Mouse (Mus musculus): ENCODE measurements around the gene Pip5kl1. TPM values are rescaled to one million over a fixed set of nuclear protein-coding genes. Genes with fewer than 3 reads are reported as not detected.

Pip5kl1 gene
- total and polyA plus RNA-seq, 3 experiments: 0.13 to 0.71 TPM; not detected in 1

GRCm38 (mm10) chr2:32551236-32551635, 23.4 kb upstream of the Pip5kl1 start:
- TF ChIP-seq CTCF (IDR thresholded peaks at IDR 0.05; ENCODE audit: low read depth, low read length) (no peak), POLR2AphosphoS5 (IDR thresholded peaks at IDR 0.05; ENCODE audit: insufficient replicate concordance, low read depth, low read length) (no peak), GATA2 (IDR thresholded peaks at IDR 0.05; ENCODE audit: borderline replicate concordance, low read depth, low read length) (no peak), TAL1 (conservative IDR thresholded peaks at IDR 0.05; ENCODE audit: low read depth, low read length) (no peak), GATA1 (IDR thresholded peaks at IDR 0.05; ENCODE audit: borderline replicate concordance, low read length) (no peak)
- no peak overlapping the region for H3K4me3 ChIP-seq (ENCODE audit: low read depth, low read length)
- peaks cover 15% of the 10 kb centered on the region; the same call in 1 of the 2 replicates for H3K27me3 ChIP-seq (ENCODE audit: insufficient read depth, low read length)
- H3K4me1 ChIP-seq (ENCODE audit: insufficient read depth, low read depth, low read length): peaks cover 28% of the 10 kb centered on the region
- H3K9me3 ChIP-seq (replicated peaks): no peaks in the 10 kb centered on the region
- H3K36me3 ChIP-seq (replicated peaks): peaks cover 78% of the 10 kb centered on the region
- DNase-seq (ENCODE audit: low spot score) (no peak), ATAC-seq (ENCODE audit: extremely low read depth, insufficient number of reproducible peaks, low FRiP score, poor library complexity, severe bottlenecking) (no peak)

GRCm38 (mm10) chr2:32553592-32554148, 20.9 kb upstream of the Pip5kl1 start:
- DNase-seq (ENCODE audit: low spot score) (no peak), ATAC-seq (ENCODE audit: extremely low read depth, insufficient number of reproducible peaks, low FRiP score, poor library complexity, severe bottlenecking) (no peak)
- H3K4me1 ChIP-seq (ENCODE audit: insufficient read depth, low read depth, low read length): peaks cover 34% of the 10 kb centered on the region
- H3K9me3 ChIP-seq (replicated peaks): no peaks in the 10 kb centered on the region
- no peak for TF ChIP-seq TAL1 (conservative IDR thresholded peaks at IDR 0.05; ENCODE audit: low read depth, low read length)
- TF ChIP-seq GATA2 (IDR thresholded peaks at IDR 0.05; ENCODE audit: borderline replicate concordance, low read depth, low read length): no peak
- TF ChIP-seq POLR2AphosphoS5 (IDR thresholded peaks at IDR 0.05; ENCODE audit: insufficient replicate concordance, low read depth, low read length): no peak
- no peak for TF ChIP-seq CTCF (IDR thresholded peaks at IDR 0.05; ENCODE audit: low read depth, low read length)
- TF ChIP-seq GATA1 (IDR thresholded peaks at IDR 0.05; ENCODE audit: borderline replicate concordance, low read length): no peak
- peaks cover 21% of the 10 kb centered on the region; the same call in 1 of the 2 replicates for H3K27me3 ChIP-seq (ENCODE audit: insufficient read depth, low read length)
- H3K36me3 ChIP-seq (replicated peaks): peaks cover 80% of the 10 kb centered on the region
- no peak overlapping the region for H3K4me3 ChIP-seq (ENCODE audit: low read depth, low read length)

DNA sequence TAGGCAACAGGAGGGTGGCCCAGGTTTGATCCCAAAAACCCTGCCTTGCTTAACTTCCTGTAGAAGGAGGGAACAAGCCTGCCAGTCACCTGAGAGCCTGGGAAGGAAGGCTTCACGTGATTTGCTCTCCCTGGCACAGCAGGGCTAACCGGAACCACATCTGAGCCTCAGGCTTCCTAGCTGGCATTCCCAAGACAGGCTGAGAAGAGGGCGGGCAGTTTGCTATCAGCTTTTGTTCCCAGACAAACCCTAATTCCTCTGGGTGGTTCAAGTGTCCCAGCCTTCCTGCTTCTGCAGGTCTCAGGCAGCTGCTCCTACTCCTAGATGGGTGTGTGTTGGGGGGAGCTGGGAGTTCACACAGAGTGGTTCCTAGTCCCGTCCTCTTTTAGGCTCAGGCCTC, 19.1 kb upstream of the Pip5kl1 start:
- Histone ChIP-seq H3K4me1 (ENCODE audit: insufficient read depth, low read depth, low read length) (peaks cover 38% of the 10 kb centered on the region), H3K4me3 (ENCODE audit: low read depth, low read length) (no peak overlapping the region), H3K36me3 (replicated peaks) (peaks cover 80% of the 10 kb centered on the region), H3K27me3 (ENCODE audit: insufficient read depth, low read length) (peaks cover 16% of the 10 kb centered on the region; the same call in 1 of the 2 replicates), H3K9me3 (replicated peaks) (no peaks in the 10 kb centered on the region)
- DNase-seq (ENCODE audit: low spot score) (no peak), ATAC-seq (ENCODE audit: extremely low read depth, insufficient number of reproducible peaks, low FRiP score, poor library complexity, severe bottlenecking) (no peak)
- TF ChIP-seq GATA1 (IDR thresholded peaks at IDR 0.05; ENCODE audit: borderline replicate concordance, low read length): no peak
- TF ChIP-seq POLR2AphosphoS5 (IDR thresholded peaks at IDR 0.05; ENCODE audit: insufficient replicate concordance, low read depth, low read length): no peak
- no peak for TF ChIP-seq GATA2 (IDR thresholded peaks at IDR 0.05; ENCODE audit: borderline replicate concordance, low read depth, low read length)
- no peak for TF ChIP-seq CTCF (IDR thresholded peaks at IDR 0.05; ENCODE audit: low read depth, low read length)
- TF ChIP-seq TAL1 (conservative IDR thresholded peaks at IDR 0.05; ENCODE audit: low read depth, low read length): no peak

DNA sequence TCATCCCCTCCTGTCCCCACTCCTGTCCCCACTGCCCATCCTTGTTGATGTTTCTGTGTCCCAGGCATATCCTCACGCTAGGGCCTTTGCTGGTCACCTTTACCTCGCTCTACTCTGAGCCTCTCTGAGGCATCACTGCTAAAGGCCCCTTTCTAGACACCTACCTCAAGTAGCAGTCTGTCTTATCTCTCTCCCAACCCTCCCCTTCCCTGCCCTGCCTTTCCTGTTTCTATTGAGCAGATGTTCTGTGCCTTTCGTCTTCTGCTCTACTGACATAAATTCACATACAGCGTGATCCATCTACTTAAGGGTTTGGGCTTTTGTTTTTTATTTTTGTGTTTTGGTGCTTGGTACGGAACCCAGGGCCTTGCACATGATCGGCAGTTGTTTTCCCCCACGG, 18.6 kb upstream of the Pip5kl1 start:
- TF ChIP-seq TAL1 (conservative IDR thresholded peaks at IDR 0.05; ENCODE audit: low read depth, low read length) (no peak), GATA1 (IDR thresholded peaks at IDR 0.05; ENCODE audit: borderline replicate concordance, low read length) (no peak), POLR2AphosphoS5 (IDR thresholded peaks at IDR 0.05; ENCODE audit: insufficient replicate concordance, low read depth, low read length) (no peak), CTCF (IDR thresholded peaks at IDR 0.05; ENCODE audit: low read depth, low read length) (no peak), GATA2 (IDR thresholded peaks at IDR 0.05; ENCODE audit: borderline replicate concordance, low read depth, low read length) (no peak)
- Histone ChIP-seq H3K9me3 (replicated peaks) (no peaks in the 10 kb centered on the region), H3K27me3 (ENCODE audit: insufficient read depth, low read length) (peaks cover 13% of the 10 kb centered on the region; the same call in 1 of the 2 replicates), H3K4me3 (ENCODE audit: low read depth, low read length) (no peak overlapping the region), H3K4me1 (ENCODE audit: insufficient read depth, low read depth, low read length) (peaks cover 40% of the 10 kb centered on the region), H3K36me3 (replicated peaks) (peaks cover 82% of the 10 kb centered on the region)
- DNase-seq (ENCODE audit: low spot score) (no peak), ATAC-seq (ENCODE audit: extremely low read depth, insufficient number of reproducible peaks, low FRiP score, poor library complexity, severe bottlenecking) (no peak)

DNA sequence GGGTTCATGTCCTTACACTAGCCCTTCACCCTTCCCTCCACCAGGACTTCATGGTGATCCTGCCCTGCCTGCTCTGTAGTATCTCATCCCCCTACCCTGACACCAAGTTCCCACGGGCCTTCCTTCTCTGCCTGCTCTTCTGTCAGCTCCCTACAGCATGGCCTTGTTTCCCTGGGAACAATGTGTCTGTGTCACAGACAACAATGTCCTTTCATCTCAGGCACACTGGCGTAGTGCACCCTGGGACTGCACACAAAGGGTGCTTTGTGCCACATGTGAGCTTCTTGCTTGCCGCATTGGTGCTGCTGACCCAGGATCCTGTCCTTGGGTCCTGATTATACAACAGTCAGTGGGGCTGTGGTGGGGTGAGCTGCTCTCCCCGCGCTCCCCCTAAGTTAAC, 15.0 kb upstream of the Pip5kl1 start:
- Histone ChIP-seq H3K4me3 (ENCODE audit: low read depth, low read length) (no peak overlapping the region), H3K9me3 (replicated peaks) (no peaks in the 10 kb centered on the region), H3K4me1 (ENCODE audit: insufficient read depth, low read depth, low read length) (peaks cover 31% of the 10 kb centered on the region), H3K27me3 (ENCODE audit: insufficient read depth, low read length) (peaks cover 6% of the 10 kb centered on the region; the same call in 1 of the 2 replicates), H3K36me3 (replicated peaks) (peaks cover 89% of the 10 kb centered on the region)
- TF ChIP-seq CTCF (IDR thresholded peaks at IDR 0.05; ENCODE audit: low read depth, low read length): no peak
- no peak for TF ChIP-seq POLR2AphosphoS5 (IDR thresholded peaks at IDR 0.05; ENCODE audit: insufficient replicate concordance, low read depth, low read length)
- no peak for TF ChIP-seq TAL1 (conservative IDR thresholded peaks at IDR 0.05; ENCODE audit: low read depth, low read length)
- TF ChIP-seq GATA1 (IDR thresholded peaks at IDR 0.05; ENCODE audit: borderline replicate concordance, low read length): no peak
- no peak for TF ChIP-seq GATA2 (IDR thresholded peaks at IDR 0.05; ENCODE audit: borderline replicate concordance, low read depth, low read length)
- no peak for DNase-seq (ENCODE audit: low spot score)
- no peak for ATAC-seq (ENCODE audit: extremely low read depth, insufficient number of reproducible peaks, low FRiP score, poor library complexity, severe bottlenecking)

DNA sequence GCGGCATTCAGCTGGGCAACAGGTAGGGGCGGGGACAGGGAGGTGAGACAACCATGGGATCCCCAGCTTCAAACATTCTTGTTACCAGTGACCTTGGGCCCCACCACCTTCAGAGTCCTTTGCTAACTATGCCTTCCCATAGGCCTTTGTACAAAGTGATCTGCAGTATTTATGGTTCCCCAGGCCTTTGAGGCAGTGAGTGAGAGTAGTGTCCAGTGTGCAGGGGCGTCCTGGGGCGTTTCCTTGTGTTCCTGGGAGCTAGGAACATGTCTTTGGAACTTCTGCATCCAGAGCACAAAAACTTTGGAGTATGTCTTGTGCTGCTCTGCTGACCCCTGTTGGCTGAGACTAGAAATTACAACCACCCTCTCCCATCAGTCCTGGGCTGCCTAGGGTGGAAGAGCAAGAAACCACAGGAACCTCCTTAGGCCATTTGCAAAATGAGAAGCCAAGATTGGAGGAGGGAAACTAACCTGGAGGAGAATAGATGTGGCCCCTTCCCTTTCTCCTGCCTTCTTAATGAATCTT, 8.0 kb upstream of the Pip5kl1 start:
- TF ChIP-seq POLR2AphosphoS5 (IDR thresholded peaks at IDR 0.05; ENCODE audit: insufficient replicate concordance, low read depth, low read length): no peak
- TF ChIP-seq GATA2 (IDR thresholded peaks at IDR 0.05; ENCODE audit: borderline replicate concordance, low read depth, low read length): no peak
- TF ChIP-seq TAL1 (conservative IDR thresholded peaks at IDR 0.05; ENCODE audit: low read depth, low read length): no peak
- no peak for TF ChIP-seq GATA1 (IDR thresholded peaks at IDR 0.05; ENCODE audit: borderline replicate concordance, low read length)
- peak; percentile 81 for TF ChIP-seq CTCF (IDR thresholded peaks at IDR 0.05; ENCODE audit: low read depth, low read length)
- H3K4me3 ChIP-seq (ENCODE audit: low read depth, low read length): no peak overlapping the region
- ATAC-seq (ENCODE audit: extremely low read depth, insufficient number of reproducible peaks, low FRiP score, poor library complexity, severe bottlenecking): no peak
- H3K9me3 ChIP-seq (replicated peaks): no peaks in the 10 kb centered on the region
- H3K36me3 ChIP-seq (replicated peaks): peaks cover 73% of the 10 kb centered on the region
- peaks cover 24% of the 10 kb centered on the region for H3K4me1 ChIP-seq (ENCODE audit: insufficient read depth, low read depth, low read length)
- no peaks in the 10 kb centered on the region for H3K27me3 ChIP-seq (ENCODE audit: insufficient read depth, low read length)
- DNase-seq (ENCODE audit: low spot score): peak; percentile 70
